Mouse (Mus musculus): Measurements from ENCODE around the gene Notch2. TPM values are rescaled to one million over a fixed set of nuclear protein-coding genes. Genes with fewer than 3 reads are reported as not detected.

Gene Notch2
- polyA plus RNA-seq, 1 experiment from 2014 or later = 11.3 TPM

GRCm38 (mm10) chr3:98146471-98147410 is 133.4 kb downstream of the Notch2 start:
- no peak for DNase-seq (ENCODE audit: low spot score)

- no peak for DNase-seq (ENCODE audit: low spot score)
Observed at GRCm38 (mm10) chr3:98147706-98148105, 134.4 kb downstream of the Notch2 start.

- DNase-seq (ENCODE audit: low spot score) = no peak
Observed at GRCm38 (mm10) chr3:98149881-98150280, 136.6 kb downstream of the Notch2 start.

GRCm38 (mm10) chr3:98151016-98151415 is 137.7 kb downstream of the Notch2 start:
- DNase-seq (ENCODE audit: low spot score) = no peak

GRCm38 (mm10) chr3:98153460-98153859 is 140.1 kb downstream of the Notch2 start:
- no peak for DNase-seq (ENCODE audit: low spot score)

GRCm38 (mm10) chr3:98156158-98156557 is 142.8 kb downstream of the Notch2 start:
- no peak for DNase-seq (ENCODE audit: low spot score)

- no peak for DNase-seq (ENCODE audit: low spot score)
Observed at GRCm38 (mm10) chr3:98157073-98157472, 143.7 kb downstream of the Notch2 start.

- DNase-seq (ENCODE audit: low spot score) = peak; percentile 12
Observed at GRCm38 (mm10) chr3:98157585-98157984, 144.3 kb downstream of the Notch2 start.

GRCm38 (mm10) chr3:98158646-98159045 is 145.3 kb downstream of the Notch2 start:
- no peak for DNase-seq (ENCODE audit: low spot score)

- no peak for DNase-seq (ENCODE audit: low spot score)
Observed at GRCm38 (mm10) chr3:98159289-98159688, 146.0 kb downstream of the Notch2 start.

- DNase-seq (ENCODE audit: low spot score) = no peak
Observed at GRCm38 (mm10) chr3:98160330-98160729, 147.0 kb downstream of the Notch2 start, which contains the start of gene Adam30. Gene Adam30, plus strand, starts transcription at chr3:98160630.

GRCm38 (mm10) chr3:98178340-98178739 is 165.0 kb downstream of the Notch2 start:
- DNase-seq (ENCODE audit: low spot score) = no peak

- peak; percentile 26 for DNase-seq (ENCODE audit: low spot score)
Observed at GRCm38 (mm10) chr3:98180805-98181204, 167.5 kb downstream of the Notch2 start.

- peak; percentile 10 for DNase-seq (ENCODE audit: low spot score)
Observed at GRCm38 (mm10) chr3:98185163-98185714, 171.9 kb downstream of the Notch2 start.

- DNase-seq (ENCODE audit: low spot score) = no peak
Observed at GRCm38 (mm10) chr3:98187777-98188176, 174.4 kb downstream of the Notch2 start.

GRCm38 (mm10) chr3:98197711-98198532 is 184.6 kb downstream of the Notch2 start:
- DNase-seq (ENCODE audit: low spot score) = no peak

- no peak for DNase-seq (ENCODE audit: low spot score)
Observed at GRCm38 (mm10) chr3:98199747-98200146, 186.4 kb downstream of the Notch2 start.

Measured in thymus, postnatal 0 days (tissue).